Mouse (Mus musculus): ENCODE measurements around the gene Cmtm4. TPM values are rescaled to one million over a fixed set of nuclear protein-coding genes. Genes with fewer than 3 reads are reported as not detected.

The Cmtm4 gene
- total and polyA plus RNA-seq, 2 experiments = 9.8 to 10.0 TPM

GRCm38 (mm10) chr8:104414204-104414603 is 18.6 kb upstream of the Cmtm4 start:
- no peak overlapping the region for H3K4me3 ChIP-seq (ENCODE audit: insufficient read depth, low read depth, low read length)
- no peaks in the 10 kb centered on the region for H3K4me1 ChIP-seq (ENCODE audit: control insufficient read depth, insufficient read depth, low read length)
- no peaks in the 10 kb centered on the region for H3K27me3 ChIP-seq (ENCODE audit: control insufficient read depth, insufficient read depth, low read length)
- WGBS = 69% methylated on average over 3 of the region's 3 CpGs
- H3K79me2 ChIP-seq (ENCODE audit: control insufficient read depth, insufficient read depth, low read length) = no peaks in the 10 kb centered on the region
- DNase-seq (ENCODE audit: extremely low read depth, low read depth, low spot score) = no peak
- TF ChIP-seq CTCF (IDR thresholded peaks at IDR 0.05; ENCODE audit: low read depth, low read length) (no peak), POLR2A (IDR thresholded peaks at IDR 0.05; ENCODE audit: extremely low read depth, insufficient read depth, low read length) (no peak)
- peaks cover 8% of the 10 kb centered on the region; the same call in 1 of the 2 replicates for H3K36me3 ChIP-seq (ENCODE audit: control insufficient read depth, insufficient read depth, low read length)
- H3K27ac ChIP-seq (replicated peaks; ENCODE audit: insufficient read depth, low read depth, low read length) = no peak overlapping the region
- H3K9ac ChIP-seq (ENCODE audit: low read depth, low read length) = no peak overlapping the region

GRCm38 (mm10) chr8:104413770-104414169 is 18.2 kb upstream of the Cmtm4 start:
- Histone ChIP-seq H3K4me1 (ENCODE audit: control insufficient read depth, insufficient read depth, low read length) (no peaks in the 10 kb centered on the region), H3K4me3 (ENCODE audit: insufficient read depth, low read depth, low read length) (no peak overlapping the region), H3K9ac (ENCODE audit: low read depth, low read length) (no peak overlapping the region), H3K36me3 (ENCODE audit: control insufficient read depth, insufficient read depth, low read length) (peaks cover 3% of the 10 kb centered on the region; the same call in 1 of the 2 replicates), H3K27me3 (ENCODE audit: control insufficient read depth, insufficient read depth, low read length) (no peaks in the 10 kb centered on the region), H3K27ac (replicated peaks; ENCODE audit: insufficient read depth, low read depth, low read length) (no peak overlapping the region), H3K79me2 (ENCODE audit: control insufficient read depth, insufficient read depth, low read length) (no peaks in the 10 kb centered on the region)
- no peak for DNase-seq (ENCODE audit: extremely low read depth, low read depth, low spot score)
- no peak for TF ChIP-seq POLR2A (IDR thresholded peaks at IDR 0.05; ENCODE audit: extremely low read depth, insufficient read depth, low read length)
- TF ChIP-seq CTCF (IDR thresholded peaks at IDR 0.05; ENCODE audit: low read depth, low read length) = no peak
- WGBS = 60% methylated on average over 4 of the region's 4 CpGs

DNA sequence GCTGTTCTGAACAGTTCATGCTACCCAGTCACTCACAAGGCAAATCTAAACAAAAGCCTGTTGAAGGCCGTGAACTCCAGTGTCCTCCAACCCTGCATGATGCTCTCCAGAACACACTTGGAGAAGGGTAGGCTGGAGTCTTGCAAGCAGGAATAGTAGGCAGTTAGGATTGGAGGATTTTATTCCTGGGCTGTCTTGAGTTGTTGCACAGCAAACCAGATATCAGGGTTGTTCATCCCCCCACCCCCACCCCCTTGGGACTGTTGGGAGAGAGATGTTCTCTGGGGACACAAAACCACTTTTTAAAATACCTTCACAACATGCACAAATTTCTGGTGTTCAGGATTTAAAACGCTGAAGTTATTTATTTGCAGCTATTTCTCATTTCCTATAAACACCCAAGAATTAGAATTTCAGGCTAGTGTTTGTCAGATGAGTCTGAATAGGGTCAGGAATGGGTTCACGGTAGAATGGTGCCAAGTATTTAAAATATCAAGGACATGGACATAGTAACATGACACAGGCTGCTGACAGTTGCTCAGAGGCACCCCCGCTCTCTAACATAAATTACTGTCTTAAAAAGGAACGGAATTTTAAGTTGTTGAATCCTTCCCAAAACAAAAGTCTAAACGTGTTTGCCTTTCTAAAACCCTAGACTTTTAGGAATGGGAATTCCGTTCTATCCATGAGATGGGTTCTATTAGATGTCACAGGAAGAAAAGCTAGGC is 17.4 kb upstream of the Cmtm4 start:
- TF ChIP-seq POLR2A (IDR thresholded peaks at IDR 0.05; ENCODE audit: extremely low read depth, insufficient read depth, low read length) (no peak), CTCF (IDR thresholded peaks at IDR 0.05; ENCODE audit: low read depth, low read length) (no peak)
- Histone ChIP-seq H3K27ac (replicated peaks; ENCODE audit: insufficient read depth, low read depth, low read length) (no peak overlapping the region), H3K4me3 (ENCODE audit: insufficient read depth, low read depth, low read length) (no peak overlapping the region), H3K27me3 (ENCODE audit: control insufficient read depth, insufficient read depth, low read length) (no peaks in the 10 kb centered on the region), H3K9ac (ENCODE audit: low read depth, low read length) (no peak overlapping the region), H3K4me1 (ENCODE audit: control insufficient read depth, insufficient read depth, low read length) (no peaks in the 10 kb centered on the region), H3K79me2 (ENCODE audit: control insufficient read depth, insufficient read depth, low read length) (no peaks in the 10 kb centered on the region), H3K36me3 (ENCODE audit: control insufficient read depth, insufficient read depth, low read length) (no peaks in the 10 kb centered on the region)
- 67% methylated on average over 7 of the region's 7 CpGs for WGBS
- DNase-seq (ENCODE audit: extremely low read depth, low read depth, low spot score) = no peak

DNA sequence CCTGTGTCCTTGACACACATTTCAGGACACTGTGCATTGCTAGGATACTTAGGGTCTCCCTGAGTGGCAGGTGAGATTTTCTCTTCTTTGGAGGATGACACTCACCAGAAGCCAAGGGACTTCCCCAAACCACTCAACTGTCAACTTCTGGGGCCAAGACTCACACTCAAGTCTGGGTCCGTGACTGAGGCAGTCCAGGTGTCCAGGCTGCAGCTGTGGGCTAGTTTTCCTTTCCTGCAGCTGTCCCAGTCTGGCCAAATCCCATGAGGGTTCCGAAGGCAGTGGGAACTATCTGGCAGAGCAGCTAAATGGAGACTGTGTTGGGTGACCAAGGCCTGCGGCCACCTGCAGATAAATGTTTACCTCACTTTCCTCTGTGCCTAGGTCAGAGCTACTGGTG is 16.4 kb upstream of the Cmtm4 start:
- H3K4me3 ChIP-seq (ENCODE audit: insufficient read depth, low read depth, low read length) = no peak overlapping the region
- TF ChIP-seq CTCF (IDR thresholded peaks at IDR 0.05; ENCODE audit: low read depth, low read length) = no peak
- no peak for TF ChIP-seq POLR2A (IDR thresholded peaks at IDR 0.05; ENCODE audit: extremely low read depth, insufficient read depth, low read length)
- no peaks in the 10 kb centered on the region for H3K79me2 ChIP-seq (ENCODE audit: control insufficient read depth, insufficient read depth, low read length)
- no peak overlapping the region for H3K27ac ChIP-seq (replicated peaks; ENCODE audit: insufficient read depth, low read depth, low read length)
- H3K9ac ChIP-seq (ENCODE audit: low read depth, low read length) = no peak overlapping the region
- no peaks in the 10 kb centered on the region for H3K36me3 ChIP-seq (ENCODE audit: control insufficient read depth, insufficient read depth, low read length)
- no peaks in the 10 kb centered on the region for H3K4me1 ChIP-seq (ENCODE audit: control insufficient read depth, insufficient read depth, low read length)
- no peaks in the 10 kb centered on the region for H3K27me3 ChIP-seq (ENCODE audit: control insufficient read depth, insufficient read depth, low read length)
- WGBS = 94% methylated on average over 3 of the region's 3 CpGs
- no peak for DNase-seq (ENCODE audit: extremely low read depth, low read depth, low spot score)

GRCm38 (mm10) chr8:104411468-104411867 is 15.9 kb upstream of the Cmtm4 start:
- no peak overlapping the region for H3K9ac ChIP-seq (ENCODE audit: low read depth, low read length)
- H3K4me3 ChIP-seq (ENCODE audit: insufficient read depth, low read depth, low read length) = no peak overlapping the region
- 94% methylated on average over 3 of the region's 3 CpGs for WGBS
- H3K36me3 ChIP-seq (ENCODE audit: control insufficient read depth, insufficient read depth, low read length) = no peaks in the 10 kb centered on the region
- no peak for DNase-seq (ENCODE audit: extremely low read depth, low read depth, low spot score)
- TF ChIP-seq CTCF (IDR thresholded peaks at IDR 0.05; ENCODE audit: low read depth, low read length) = no peak
- TF ChIP-seq POLR2A (IDR thresholded peaks at IDR 0.05; ENCODE audit: extremely low read depth, insufficient read depth, low read length) = no peak
- no peaks in the 10 kb centered on the region for H3K27me3 ChIP-seq (ENCODE audit: control insufficient read depth, insufficient read depth, low read length)
- H3K4me1 ChIP-seq (ENCODE audit: control insufficient read depth, insufficient read depth, low read length) = no peaks in the 10 kb centered on the region
- H3K27ac ChIP-seq (replicated peaks; ENCODE audit: insufficient read depth, low read depth, low read length) = no peak overlapping the region
- no peaks in the 10 kb centered on the region for H3K79me2 ChIP-seq (ENCODE audit: control insufficient read depth, insufficient read depth, low read length)

GRCm38 (mm10) chr8:104410628-104411273 is 15.1 kb upstream of the Cmtm4 start:
- 84% methylated on average over 7 of the region's 7 CpGs for WGBS
- no peak for TF ChIP-seq CTCF (IDR thresholded peaks at IDR 0.05; ENCODE audit: low read depth, low read length)
- TF ChIP-seq POLR2A (IDR thresholded peaks at IDR 0.05; ENCODE audit: extremely low read depth, insufficient read depth, low read length) = no peak
- no peak for DNase-seq (ENCODE audit: extremely low read depth, low read depth, low spot score)
- H3K4me1 ChIP-seq (ENCODE audit: control insufficient read depth, insufficient read depth, low read length) = no peaks in the 10 kb centered on the region
- H3K36me3 ChIP-seq (ENCODE audit: control insufficient read depth, insufficient read depth, low read length) = no peaks in the 10 kb centered on the region
- H3K27ac ChIP-seq (replicated peaks; ENCODE audit: insufficient read depth, low read depth, low read length) = no peak overlapping the region
- no peaks in the 10 kb centered on the region for H3K27me3 ChIP-seq (ENCODE audit: control insufficient read depth, insufficient read depth, low read length)
- no peak overlapping the region for H3K9ac ChIP-seq (ENCODE audit: low read depth, low read length)
- H3K4me3 ChIP-seq (ENCODE audit: insufficient read depth, low read depth, low read length) = no peak overlapping the region
- no peaks in the 10 kb centered on the region for H3K79me2 ChIP-seq (ENCODE audit: control insufficient read depth, insufficient read depth, low read length)
